Mouse (Mus musculus): ENCODE data around the gene Rasgrp4.
"Not testable (repeated sequence)": the region's sequence is repeated elsewhere in the genome, so short reads cannot be mapped to it uniquely, and the experiment has no call there.

- TF ChIP-seq CTCF (IDR thresholded peaks at IDR 0.05; ENCODE audit: control insufficient read depth, insufficient read depth, insufficient replicate concordance, low read depth, low read length); POLR2A (IDR thresholded peaks at IDR 0.05; ENCODE audit: control insufficient read depth, low read depth, low read length): not testable (repeated sequence)
Measured at GRCm38 (mm10) chr7:29194230-29194629, 59.6 kb downstream of the Rasgrp4 start.
